Mouse (Mus musculus) CH12.LX (cell line): ENCODE results near the gene Dlg2.

Experiments used
- HCFC1 ChIP-seq: IDR thresholded peaks from 2 replicates; pipeline ENCODE4 v1.6.1; 2012; ENCODE audit warnings: low read depth, mild to moderate bottlenecking, inconsistent platforms, low read length, improper control_type of control experiment
- POLR2A ChIP-seq: IDR thresholded peaks from 2 replicates; pipeline ENCODE4 v1.6.1; 2011; ENCODE audit warnings: low read depth, mild to moderate bottlenecking, improper control_type of control experiment, low read length

GRCm38 (mm10) chr7:92210701-92211100 lies 1734.2 kb downstream of the Dlg2 start:
- TF ChIP-seq HCFC1 (no peak), POLR2A (no peak)
